Mouse (Mus musculus) heart, adult 2 months (tissue): ENCODE measurements around the gene Prkab2.

Source experiments
- CTCF ChIP-seq: fragments of 200-600 bp; IDR thresholded peaks from 2 replicates; pipeline ENCODE4 v1.8.1; 2022; ENCODE audit warnings: antibody characterized with exemption, mild to moderate bottlenecking, moderate library complexity
- EP300 ChIP-seq: fragments of 200-500 bp; IDR thresholded peaks from 2 replicates; pipeline ENCODE4 v1.6.1; 2011; ENCODE audit warnings: low read depth, low read length, control low read depth; ENCODE audit not compliant: insufficient read depth
- POLR2A ChIP-seq: fragments of 200-500 bp; IDR thresholded peaks from 2 replicates; pipeline ENCODE4 v1.6.1; 2011; ENCODE audit warnings: mild to moderate bottlenecking, low read depth, low read length, control low read depth; ENCODE audit not compliant: insufficient read depth

- TF ChIP-seq POLR2A (no peak), CTCF (peak; percentile 80), EP300 (no peak)
Observed at GRCm38 (mm10) chr3:97681321-97682158, 23.5 kb downstream of the Prkab2 start.
